Mouse (Mus musculus) heart, postnatal 36 days (tissue): ENCODE results near the gene Gapvd1. TPM values are rescaled to one million over a fixed set of nuclear protein-coding genes. Genes with fewer than 3 reads are reported as not detected.

ENCODE experiments used
- DNase-seq, 2 experiments: peaks; one replicate each; pipeline ENCODE4 v3.0.0; 2021 to 2022
- intact Hi-C: fragments of 180-260 bp; cut with DNase I; formaldehyde crosslinking; loops from one replicate; pipeline ENCODE4 v1.15.1; 2025
- total RNA-seq, 2 experiments: library from RNA; stranded (reverse); gene quantifications; 2 replicates each; pipeline ENCODE4 v1.2.3; 2021

Gene Gapvd1
- total RNA-seq, 2 experiments from 2014 or later: 37.5 to 41.5 TPM

- intact Hi-C loops: no loop called here
- DNase-seq: no peak
Measured at GRCm38 (mm10) chr2:34727045-34727728, 27.8 kb downstream of the Gapvd1 start.

- DNase-seq: no peak
- intact Hi-C loops: no loop called here
Measured at GRCm38 (mm10) chr2:34725269-34725668, 29.8 kb downstream of the Gapvd1 start.

- DNase-seq: no peak
- intact Hi-C loops: no loop called here
Measured at GRCm38 (mm10) chr2:34718196-34718595, 36.8 kb downstream of the Gapvd1 start.

GRCm38 (mm10) chr2:34711904-34712303 is 43.1 kb downstream of the Gapvd1 start:
- no peak for DNase-seq
- intact Hi-C loops: no loop called here

- DNase-seq: no peak
- intact Hi-C loops: no loop called here
Measured at GRCm38 (mm10) chr2:34708675-34709074, 46.4 kb downstream of the Gapvd1 start.

GRCm38 (mm10) chr2:34696592-34696991 is 58.4 kb downstream of the Gapvd1 start:
- DNase-seq: no peak
- intact Hi-C loops: no loop called here

- intact Hi-C loops: no loop called here
- DNase-seq: no peak
Measured at GRCm38 (mm10) chr2:34692861-34693260, 62.2 kb downstream of the Gapvd1 start.

GRCm38 (mm10) chr2:34684076-34684870 is 70.8 kb downstream of the Gapvd1 start:
- no peak for DNase-seq
- intact Hi-C loops: no loop called here

GRCm38 (mm10) chr2:34677976-34678375 is 77.1 kb downstream of the Gapvd1 start:
- intact Hi-C loops: no loop called here
- no peak for DNase-seq

GRCm38 (mm10) chr2:34677061-34677460 is 78.0 kb downstream of the Gapvd1 start:
- intact Hi-C loops: no loop called here

GRCm38 (mm10) chr2:34673846-34674245 is 81.2 kb downstream of the Gapvd1 start:
- intact Hi-C loops: loop anchor here (5.0 kb wide), 1 partner anchor 433 kb away; the partner anchor contains the start of gene Cntrl
- DNase-seq: no peak

More at GRCm38 (mm10) chr2:34677061-34677460, 78.0 kb downstream of the Gapvd1 start:
- no peak for DNase-seq

GRCm38 (mm10) chr2:34671385-34672026 is 83.5 kb downstream of the Gapvd1 start:
- intact Hi-C loops: loop anchor here (1.0 to 5.0 kb wide), 2 partner anchors 299 to 436 kb away; partner anchors contain the start of gene Cntrl
- peak; percentile 41 for DNase-seq

GRCm38 (mm10) chr2:34670470-34670869 is 84.6 kb downstream of the Gapvd1 start:
- no peak for DNase-seq
- intact Hi-C loops: loop anchor here (5.0 kb wide), 1 partner anchor 437 kb away; the partner anchor contains the start of gene Cntrl

GRCm38 (mm10) chr2:34669203-34669746 is 85.8 kb downstream of the Gapvd1 start:
- intact Hi-C loops: no loop called here
- DNase-seq: peak in 1 of 2 experiments; percentile 13

- no peak for DNase-seq
- intact Hi-C loops: no loop called here
Measured at GRCm38 (mm10) chr2:34668440-34669191, 86.4 kb downstream of the Gapvd1 start.

GRCm38 (mm10) chr2:34667820-34668219 is 87.2 kb downstream of the Gapvd1 start:
- intact Hi-C loops: no loop called here
- DNase-seq: no peak

GRCm38 (mm10) chr2:34647410-34647809 is 107.6 kb downstream of the Gapvd1 start:
- DNase-seq: no peak
- intact Hi-C loops: no loop called here

GRCm38 (mm10) chr2:34646541-34646865 is 108.5 kb downstream of the Gapvd1 start:
- intact Hi-C loops: no loop called here
- DNase-seq: no peak

- DNase-seq: peak; percentile 43 to 61
- intact Hi-C loops: no loop called here
Measured at GRCm38 (mm10) chr2:34645851-34646540, 109.0 kb downstream of the Gapvd1 start.
